Mouse (Mus musculus): ENCODE results near the gene Top3a.
"Not testable (repeated sequence)": the region's sequence is repeated elsewhere in the genome, so short reads cannot be mapped to it uniquely, and the experiment has no call there.

Gene Top3a

GRCm38 (mm10) chr11:60776829-60777740, at the start of gene Top3a, which contains the start of gene Smcr8:
TSS of gene Top3a (minus strand) at chr11:60777365.
TSS of gene Smcr8 (plus strand) at chr11:60777524.
- peak; percentile 83 for DNase-seq

DNA sequence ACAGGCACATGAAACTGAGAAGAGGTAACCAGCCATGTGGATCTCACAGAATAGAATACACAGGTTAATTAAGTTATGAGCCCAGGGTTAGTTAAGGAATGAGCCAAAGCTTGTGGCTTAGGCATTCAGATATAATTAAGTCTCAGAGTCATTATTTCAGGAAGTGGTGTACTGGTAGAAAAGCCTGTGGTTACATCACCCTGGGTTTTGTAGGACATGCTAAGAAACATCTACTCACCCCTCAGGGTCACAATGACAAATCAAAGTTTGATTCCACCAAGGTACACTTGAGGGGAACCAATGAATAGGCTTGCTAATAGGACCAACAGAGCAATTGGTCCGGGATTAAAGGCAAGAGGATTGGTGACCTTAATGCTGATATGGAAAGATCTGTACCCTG, 49.5 kb upstream of the Top3a start:
- no peak for DNase-seq

- DNase-seq: no peak
Observed at GRCm38 (mm10) chr11:60825191-60825590, 48.0 kb upstream of the Top3a start.

GRCm38 (mm10) chr11:60823771-60824170, 46.6 kb upstream of the Top3a start:
- no peak for DNase-seq

DNA sequence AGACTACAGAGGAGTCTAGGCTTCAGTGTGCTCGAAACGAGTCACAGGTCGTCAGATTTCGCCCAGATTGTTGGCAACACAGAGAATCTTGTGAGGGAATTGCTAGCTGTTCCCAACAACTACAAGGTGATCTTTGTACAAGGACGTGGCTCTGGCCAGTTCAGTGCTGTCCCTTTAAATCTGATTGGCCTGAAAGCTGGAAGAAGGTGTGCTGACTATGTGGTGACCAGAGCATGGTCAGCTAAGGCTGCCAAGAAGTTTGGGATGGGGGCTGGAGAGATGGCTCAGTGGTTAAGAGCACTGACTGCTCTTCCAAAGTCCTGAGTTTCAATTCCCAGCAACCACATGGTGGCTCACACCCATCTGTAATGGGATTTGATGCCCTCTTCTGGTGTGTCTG, 39.2 kb upstream of the Top3a start:
- DNase-seq: no peak

DNA sequence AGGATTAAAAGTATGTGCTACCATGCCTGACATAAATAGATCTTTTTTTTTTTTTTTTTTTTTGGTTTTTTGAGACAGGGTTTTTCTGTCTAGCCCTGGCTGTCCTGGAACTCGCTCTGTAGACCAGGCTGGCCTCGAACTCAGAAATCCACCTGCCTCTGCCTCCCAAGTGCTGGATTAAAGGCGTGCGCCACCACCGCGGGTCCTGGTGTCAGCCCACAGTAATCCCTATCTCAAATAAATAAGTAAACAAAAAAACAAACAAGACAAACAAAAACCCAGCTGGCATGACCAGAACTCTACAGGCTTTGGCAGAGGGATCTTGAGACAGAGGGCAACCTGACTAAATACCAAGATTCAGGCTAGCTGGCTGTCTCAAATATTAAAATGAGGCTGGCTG, 34.5 kb upstream of the Top3a start, which contains the start of gene Shmt1:
Gene Shmt1, minus strand, starts transcription at position 101 of the 400 bp plus-strand sequence.
- DNase-seq: not testable (repeated sequence)

GRCm38 (mm10) chr11:60811054-60811460, 33.9 kb upstream of the Top3a start:
- DNase-seq: peak; percentile 97

DNA sequence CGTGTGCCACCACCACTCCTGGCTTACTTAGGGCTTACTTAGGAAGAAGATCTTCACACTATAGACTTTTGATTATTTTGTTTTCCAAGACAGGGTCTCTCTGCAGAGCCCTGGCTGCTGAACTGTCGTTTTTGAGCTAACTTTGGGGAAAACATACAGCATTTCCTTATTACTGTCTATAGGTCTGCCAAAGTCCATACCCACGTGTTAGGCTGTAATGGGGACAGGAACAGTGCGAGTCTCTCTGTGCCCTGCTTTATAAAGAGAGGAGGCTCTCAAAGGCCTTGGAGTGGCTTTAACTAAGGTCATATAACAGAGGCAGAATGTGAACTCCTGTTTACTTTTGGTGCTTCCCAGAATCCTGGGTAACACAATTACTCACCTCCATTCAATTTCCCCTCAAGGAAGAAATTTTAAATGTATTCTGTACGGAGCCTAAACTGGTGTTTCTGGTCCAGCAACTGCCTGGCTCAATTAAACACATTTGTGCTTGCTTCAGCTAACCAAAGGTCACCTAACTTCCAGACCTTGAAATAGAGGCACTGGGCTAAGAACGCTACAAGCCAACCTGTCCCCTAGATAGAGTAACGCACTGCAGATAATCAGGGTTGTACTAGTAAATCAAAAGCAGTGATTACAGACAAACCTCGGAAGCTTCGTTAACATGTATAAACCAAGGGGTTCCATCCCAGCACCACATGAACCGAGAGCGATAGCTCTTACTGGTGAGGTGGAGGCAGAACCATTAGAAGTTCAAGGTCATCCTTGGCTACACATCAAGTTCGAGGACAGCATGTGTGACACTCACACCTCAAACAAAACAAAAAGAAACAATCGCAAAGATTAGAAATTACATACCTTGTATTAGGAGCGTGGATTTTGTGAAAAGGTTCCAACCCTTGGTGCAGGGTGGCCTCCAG, 33.1 kb upstream of the Top3a start:
- DNase-seq: no peak

DNA sequence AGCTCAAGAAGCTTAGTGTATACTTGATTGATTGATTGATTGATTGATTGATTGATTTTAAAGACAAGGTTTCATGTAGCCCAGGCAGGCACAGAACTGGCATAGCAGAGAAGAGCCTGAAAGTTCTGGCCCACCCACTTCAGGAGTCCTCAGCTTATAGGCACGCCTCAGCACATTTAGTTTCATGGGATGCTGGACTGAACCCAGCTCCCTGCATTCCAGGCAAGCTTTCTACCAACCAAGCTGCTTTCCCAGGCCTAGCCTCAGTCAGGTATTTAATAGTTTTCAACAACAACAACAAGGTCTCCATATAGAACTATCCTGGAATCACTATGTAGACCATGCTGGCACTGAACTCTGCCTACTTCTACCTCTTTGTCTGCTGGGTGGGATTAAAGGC, 32.4 kb upstream of the Top3a start:
- no peak for DNase-seq

GRCm38 (mm10) chr11:60808286-60809070, 31.3 kb upstream of the Top3a start:
- DNase-seq: no peak

DNA sequence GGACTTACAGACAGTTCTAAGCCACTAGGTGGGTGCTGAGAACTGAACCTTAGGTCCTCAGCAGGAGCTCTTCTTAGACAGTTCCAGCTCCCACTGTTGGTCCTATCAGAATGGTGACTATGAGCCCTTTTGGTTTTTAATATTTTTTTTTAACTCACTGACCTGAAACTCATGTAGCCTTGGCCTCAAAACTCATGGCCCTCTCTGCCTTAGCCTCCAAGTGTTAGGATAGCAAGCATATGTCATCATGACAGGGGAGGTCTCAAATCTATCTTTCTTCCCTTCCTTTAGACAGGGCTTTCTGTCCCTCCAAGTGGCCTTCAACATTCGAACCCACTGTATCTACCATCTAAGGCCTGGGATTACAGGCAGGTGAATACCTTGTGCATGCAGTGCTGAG, 23.7 kb upstream of the Top3a start:
- no peak for DNase-seq

DNA sequence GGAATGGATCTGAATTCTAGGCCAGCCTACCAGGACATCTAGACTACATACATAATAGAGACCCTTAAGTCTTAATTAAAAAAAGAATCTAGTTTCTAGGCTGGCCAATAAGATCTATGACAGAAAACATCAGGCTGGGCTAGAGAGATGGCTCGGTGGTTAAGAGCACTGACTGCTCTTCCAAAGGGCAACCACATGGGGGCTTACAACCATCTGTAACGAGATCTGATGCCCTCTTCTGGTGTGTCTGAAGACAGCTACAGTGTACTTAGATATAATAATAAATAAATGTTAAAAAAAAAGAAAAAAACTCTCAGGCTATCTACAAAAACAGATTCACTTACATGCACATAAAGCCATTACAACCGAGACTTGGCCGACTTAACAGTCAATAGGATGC, 22.8 kb upstream of the Top3a start:
- no peak for DNase-seq

DNA sequence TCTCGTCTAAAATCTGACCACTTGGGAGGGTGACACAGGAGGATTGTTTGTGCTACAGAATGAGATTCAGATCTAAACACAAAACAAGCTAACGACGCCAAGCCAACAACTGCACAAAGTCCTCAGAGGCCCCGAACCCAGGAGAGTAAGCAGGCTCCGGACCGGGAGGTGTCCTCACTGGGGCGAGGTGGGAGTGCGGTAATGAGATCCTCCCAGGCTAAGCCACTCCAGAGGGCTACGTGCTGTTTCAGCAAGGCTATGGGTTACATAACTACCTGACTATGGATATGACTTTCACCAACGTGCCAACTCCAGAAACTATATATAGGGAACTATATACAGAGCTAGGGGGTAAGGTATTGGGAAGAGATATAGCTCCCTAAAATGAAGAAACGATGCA, 19.2 kb upstream of the Top3a start:
- DNase-seq: no peak

GRCm38 (mm10) chr11:60790472-60790871, 13.3 kb upstream of the Top3a start:
- DNase-seq: no peak

DNA sequence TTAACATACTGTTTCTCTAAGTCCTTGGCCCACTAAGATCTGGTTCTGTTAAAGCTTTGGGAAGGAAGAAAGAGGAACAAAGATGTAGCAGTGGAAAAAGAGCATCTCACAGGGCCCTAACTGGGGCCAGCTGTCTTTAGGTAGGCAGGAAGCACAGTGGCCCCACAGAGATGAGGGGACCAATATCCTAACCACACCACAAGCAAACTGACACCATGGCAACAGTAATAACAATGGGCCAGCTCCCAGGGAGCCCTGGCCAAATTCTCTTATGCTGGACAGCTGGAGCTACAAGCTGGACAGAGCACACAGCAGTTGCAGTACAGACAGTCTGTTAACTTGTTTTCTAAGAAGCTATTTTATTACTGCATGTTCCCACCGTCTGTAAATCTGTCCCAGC, 10.4 kb upstream of the Top3a start:
- DNase-seq: no peak

GRCm38 (mm10) chr11:60784179-60784922, 7.2 kb upstream of the Top3a start:
- no peak for DNase-seq

GRCm38 (mm10) chr11:60779673-60780189, 2.6 kb upstream of the Top3a start:
- DNase-seq: no peak

- DNase-seq: no peak
Observed at GRCm38 (mm10) chr11:60777801-60778370, 721 bp upstream of the Top3a start.

GRCm38 (mm10) chr11:60776107-60776828, 897 bp downstream of the Top3a start:
- peak; percentile 4 for DNase-seq

DNA sequence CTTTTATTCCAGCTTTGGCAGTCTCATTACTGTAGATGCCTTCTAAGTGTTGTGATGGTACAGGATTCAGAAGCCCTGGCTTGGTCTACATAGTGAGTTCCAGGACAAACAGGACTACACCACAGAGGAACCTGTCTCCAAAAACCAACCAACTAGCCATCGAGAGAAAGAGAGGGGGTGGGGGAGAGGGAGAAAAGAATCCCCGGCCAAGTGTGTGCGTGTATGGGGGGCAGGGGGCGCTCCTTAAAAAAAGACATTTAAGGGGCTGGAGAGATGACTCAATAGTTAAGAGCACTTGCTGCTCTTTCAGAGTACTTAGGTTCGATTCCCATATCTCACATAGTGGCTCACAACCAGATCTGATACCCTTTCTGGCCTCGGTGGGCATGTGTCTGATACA, 1.6 kb downstream of the Top3a start:
- no peak for DNase-seq

GRCm38 (mm10) chr11:60774841-60775240, 2.3 kb downstream of the Top3a start:
- DNase-seq: no peak
